Mouse (Mus musculus): ENCODE measurements around the gene Strn3. TPM values are rescaled to one million over a fixed set of nuclear protein-coding genes. Genes with fewer than 3 reads are reported as not detected.

Gene Strn3
- polyA plus RNA-seq, 1 experiment, result 7.1 TPM

- DNase-seq (ENCODE audit: low read depth in 1 of 2, low spot score in 2 of 2), result no peak
- TF ChIP-seq POLR2A (IDR thresholded peaks at IDR 0.05; ENCODE audit: low read depth, low read length) (no peak), CTCF (IDR thresholded peaks at IDR 0.05; ENCODE audit: extremely low read depth, insufficient read depth, insufficient read length, insufficient replicate concordance) (no peak)
- H3K27ac ChIP-seq (ENCODE audit: insufficient read depth, low read length), result no peak overlapping the region
- H3K4me1 ChIP-seq (ENCODE audit: control insufficient read depth, insufficient read depth, insufficient read length), result no peaks in the 10 kb centered on the region
- WGBS, result 86% methylated on average over 5 of the region's 5 CpGs
- peaks cover 9% of the 10 kb centered on the region for H3K36me3 ChIP-seq (ENCODE audit: control insufficient read depth, insufficient read depth, low read length)
- H3K27me3 ChIP-seq (ENCODE audit: control insufficient read depth, insufficient read depth, low read length), result no peaks in the 10 kb centered on the region
- no peak overlapping the region for H3K4me3 ChIP-seq (ENCODE audit: extremely low read depth, insufficient read depth, insufficient read length)
Measured at GRCm38 (mm10) chr12:51622670-51623365, 68.9 kb downstream of the Strn3 start.

- no peak for DNase-seq (ENCODE audit: low read depth in 1 of 2, low spot score in 2 of 2)
- Histone ChIP-seq H3K4me1 (ENCODE audit: control insufficient read depth, insufficient read depth, insufficient read length) (no peaks in the 10 kb centered on the region), H3K36me3 (ENCODE audit: control insufficient read depth, insufficient read depth, low read length) (peaks cover 9% of the 10 kb centered on the region), H3K27ac (ENCODE audit: insufficient read depth, low read length) (no peak overlapping the region), H3K4me3 (ENCODE audit: extremely low read depth, insufficient read depth, insufficient read length) (no peak overlapping the region), H3K27me3 (ENCODE audit: control insufficient read depth, insufficient read depth, low read length) (no peaks in the 10 kb centered on the region)
- WGBS, result 90% methylated on average over 5 of the region's 5 CpGs
- TF ChIP-seq CTCF (IDR thresholded peaks at IDR 0.05; ENCODE audit: extremely low read depth, insufficient read depth, insufficient read length, insufficient replicate concordance) (no peak), POLR2A (IDR thresholded peaks at IDR 0.05; ENCODE audit: low read depth, low read length) (no peak)
Measured at GRCm38 (mm10) chr12:51621161-51621560, 70.5 kb downstream of the Strn3 start.

GRCm38 (mm10) chr12:51620572-51620971, 71.1 kb downstream of the Strn3 start:
- no peak for DNase-seq (ENCODE audit: low read depth in 1 of 2, low spot score in 2 of 2)
- no peaks in the 10 kb centered on the region for H3K27me3 ChIP-seq (ENCODE audit: control insufficient read depth, insufficient read depth, low read length)
- H3K27ac ChIP-seq (ENCODE audit: insufficient read depth, low read length), result no peak overlapping the region
- no peak overlapping the region for H3K4me3 ChIP-seq (ENCODE audit: extremely low read depth, insufficient read depth, insufficient read length)
- H3K4me1 ChIP-seq (ENCODE audit: control insufficient read depth, insufficient read depth, insufficient read length), result no peaks in the 10 kb centered on the region
- no peak for TF ChIP-seq POLR2A (IDR thresholded peaks at IDR 0.05; ENCODE audit: low read depth, low read length)
- TF ChIP-seq CTCF (IDR thresholded peaks at IDR 0.05; ENCODE audit: extremely low read depth, insufficient read depth, insufficient read length, insufficient replicate concordance), result no peak
- H3K36me3 ChIP-seq (ENCODE audit: control insufficient read depth, insufficient read depth, low read length), result peaks cover 8% of the 10 kb centered on the region

GRCm38 (mm10) chr12:51612361-51612760, 79.3 kb downstream of the Strn3 start:
- H3K27ac ChIP-seq (ENCODE audit: insufficient read depth, low read length), result no peak overlapping the region
- WGBS, result 97% methylated on average over 5 of the region's 5 CpGs
- H3K27me3 ChIP-seq (ENCODE audit: control insufficient read depth, insufficient read depth, low read length), result no peaks in the 10 kb centered on the region
- no peaks in the 10 kb centered on the region for H3K4me1 ChIP-seq (ENCODE audit: control insufficient read depth, insufficient read depth, insufficient read length)
- H3K4me3 ChIP-seq (ENCODE audit: extremely low read depth, insufficient read depth, insufficient read length), result no peak overlapping the region
- no peak for DNase-seq (ENCODE audit: low read depth in 1 of 2, low spot score in 2 of 2)
- peaks cover 15% of the 10 kb centered on the region for H3K36me3 ChIP-seq (ENCODE audit: control insufficient read depth, insufficient read depth, low read length)
- TF ChIP-seq CTCF (IDR thresholded peaks at IDR 0.05; ENCODE audit: extremely low read depth, insufficient read depth, insufficient read length, insufficient replicate concordance), result no peak
- no peak for TF ChIP-seq POLR2A (IDR thresholded peaks at IDR 0.05; ENCODE audit: low read depth, low read length)

- Histone ChIP-seq H3K4me3 (ENCODE audit: extremely low read depth, insufficient read depth, insufficient read length) (no peak overlapping the region), H3K4me1 (ENCODE audit: control insufficient read depth, insufficient read depth, insufficient read length) (no peaks in the 10 kb centered on the region), H3K27me3 (ENCODE audit: control insufficient read depth, insufficient read depth, low read length) (no peaks in the 10 kb centered on the region), H3K27ac (ENCODE audit: insufficient read depth, low read length) (no peak overlapping the region), H3K36me3 (ENCODE audit: control insufficient read depth, insufficient read depth, low read length) (peaks cover 4% of the 10 kb centered on the region)
- DNase-seq (ENCODE audit: low read depth in 1 of 2, low spot score in 2 of 2), result no peak
- WGBS, result 88% methylated on average over 4 of the region's 4 CpGs
- TF ChIP-seq CTCF (IDR thresholded peaks at IDR 0.05; ENCODE audit: extremely low read depth, insufficient read depth, insufficient read length, insufficient replicate concordance), result no peak
- no peak for TF ChIP-seq POLR2A (IDR thresholded peaks at IDR 0.05; ENCODE audit: low read depth, low read length)
Measured at GRCm38 (mm10) chr12:51606138-51606537, 85.6 kb downstream of the Strn3 start.

GRCm38 (mm10) chr12:51603306-51603705, 88.4 kb downstream of the Strn3 start:
- Histone ChIP-seq H3K36me3 (ENCODE audit: control insufficient read depth, insufficient read depth, low read length) (no peaks in the 10 kb centered on the region; the same call in 1 of the 2 replicates), H3K4me3 (ENCODE audit: extremely low read depth, insufficient read depth, insufficient read length) (no peak overlapping the region), H3K27ac (ENCODE audit: insufficient read depth, low read length) (no peak overlapping the region), H3K27me3 (ENCODE audit: control insufficient read depth, insufficient read depth, low read length) (no peaks in the 10 kb centered on the region), H3K4me1 (ENCODE audit: control insufficient read depth, insufficient read depth, insufficient read length) (no peaks in the 10 kb centered on the region)
- no peak for TF ChIP-seq CTCF (IDR thresholded peaks at IDR 0.05; ENCODE audit: extremely low read depth, insufficient read depth, insufficient read length, insufficient replicate concordance)
- TF ChIP-seq POLR2A (IDR thresholded peaks at IDR 0.05; ENCODE audit: low read depth, low read length), result no peak
- WGBS, result 95% methylated on average over 10 of the region's 10 CpGs
- no peak for DNase-seq (ENCODE audit: low read depth in 1 of 2, low spot score in 2 of 2)

GRCm38 (mm10) chr12:51594030-51594470, 97.6 kb downstream of the Strn3 start:
- H3K27me3 ChIP-seq (ENCODE audit: control insufficient read depth, insufficient read depth, low read length), result peaks cover 18% of the 10 kb centered on the region
- H3K27ac ChIP-seq (ENCODE audit: insufficient read depth, low read length), result peak overlapping the region; percentile 40; the same call in 1 of the 2 replicates
- H3K36me3 ChIP-seq (ENCODE audit: control insufficient read depth, insufficient read depth, low read length), result no peaks in the 10 kb centered on the region
- WGBS, result 2% methylated on average over 18 of the region's 18 CpGs
- DNase-seq (ENCODE audit: low read depth in 1 of 2, low spot score in 2 of 2), result no peak
- TF ChIP-seq CTCF (IDR thresholded peaks at IDR 0.05; ENCODE audit: extremely low read depth, insufficient read depth, insufficient read length, insufficient replicate concordance) (no peak), POLR2A (IDR thresholded peaks at IDR 0.05; ENCODE audit: low read depth, low read length) (no peak)
- H3K4me1 ChIP-seq (ENCODE audit: control insufficient read depth, insufficient read depth, insufficient read length), result peaks cover 8% of the 10 kb centered on the region
- H3K4me3 ChIP-seq (ENCODE audit: extremely low read depth, insufficient read depth, insufficient read length), result peak overlapping the region; percentile 55
